Mouse (Mus musculus) right cerebral cortex, postnatal 4 days (tissue): ENCODE measurements around the gene Rps6ka5.

Experiments
- DNase-seq: peaks from one replicate; pipeline ENCODE4 v3.0.0-alpha.2; 2022

Gene Rps6ka5

DNA sequence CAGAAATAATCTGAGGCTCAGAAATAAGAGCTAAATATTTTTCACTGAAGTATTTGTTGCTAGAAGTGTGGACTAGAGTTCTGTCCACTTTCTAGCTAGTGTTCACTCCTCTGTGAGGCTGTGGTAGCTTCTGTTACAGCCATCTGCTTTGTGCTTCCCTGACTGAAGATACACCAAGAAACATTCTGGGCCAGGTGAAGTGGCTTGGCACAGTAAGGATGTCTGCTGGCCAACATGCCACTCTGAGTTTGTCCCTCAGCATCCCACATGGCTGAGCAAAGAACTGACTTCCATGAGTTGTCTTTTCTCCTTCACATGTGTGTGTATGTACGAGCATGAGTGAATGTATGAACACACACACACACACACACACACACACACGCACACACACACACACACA is 147.6 kb downstream of the Rps6ka5 start:
- no peak for DNase-seq

DNA sequence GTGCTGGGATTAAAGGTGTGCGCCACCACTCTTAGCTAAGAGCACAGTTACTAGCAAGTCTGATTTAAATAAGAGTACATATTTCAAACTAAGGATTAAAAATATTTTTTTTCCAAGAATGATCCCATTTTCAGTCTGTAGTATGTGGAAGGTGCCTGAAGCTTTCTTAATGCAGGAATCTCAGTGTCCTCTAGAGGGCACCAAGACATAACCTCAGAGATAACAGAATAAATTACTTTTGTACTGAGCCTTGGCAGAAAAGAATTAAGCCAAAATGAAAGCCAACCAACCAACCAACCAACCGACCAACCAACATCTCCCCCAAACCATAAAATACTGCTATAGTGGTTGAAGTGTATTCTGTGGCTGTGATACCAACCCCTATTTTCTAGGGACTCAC is 148.5 kb downstream of the Rps6ka5 start:
- DNase-seq = no peak

DNA sequence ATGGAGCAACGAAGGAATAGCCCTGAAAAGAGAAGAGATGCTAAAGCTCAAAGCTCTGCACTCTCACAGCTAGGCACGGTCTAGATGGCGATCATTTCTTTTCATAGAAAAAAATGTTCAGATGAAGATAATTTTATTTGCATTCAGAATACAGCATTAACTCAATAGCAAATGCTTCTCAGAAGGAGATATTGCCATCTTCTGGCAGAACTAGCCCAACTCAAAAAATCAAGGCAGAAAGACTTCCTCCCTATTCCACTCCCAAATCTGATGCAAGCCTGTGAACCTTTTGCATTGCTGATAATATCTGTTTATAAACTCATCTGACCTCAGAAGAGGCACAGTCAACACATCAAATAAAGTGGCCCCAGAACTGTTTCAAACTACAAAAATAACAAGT is 151.0 kb downstream of the Rps6ka5 start:
- no peak for DNase-seq

DNA sequence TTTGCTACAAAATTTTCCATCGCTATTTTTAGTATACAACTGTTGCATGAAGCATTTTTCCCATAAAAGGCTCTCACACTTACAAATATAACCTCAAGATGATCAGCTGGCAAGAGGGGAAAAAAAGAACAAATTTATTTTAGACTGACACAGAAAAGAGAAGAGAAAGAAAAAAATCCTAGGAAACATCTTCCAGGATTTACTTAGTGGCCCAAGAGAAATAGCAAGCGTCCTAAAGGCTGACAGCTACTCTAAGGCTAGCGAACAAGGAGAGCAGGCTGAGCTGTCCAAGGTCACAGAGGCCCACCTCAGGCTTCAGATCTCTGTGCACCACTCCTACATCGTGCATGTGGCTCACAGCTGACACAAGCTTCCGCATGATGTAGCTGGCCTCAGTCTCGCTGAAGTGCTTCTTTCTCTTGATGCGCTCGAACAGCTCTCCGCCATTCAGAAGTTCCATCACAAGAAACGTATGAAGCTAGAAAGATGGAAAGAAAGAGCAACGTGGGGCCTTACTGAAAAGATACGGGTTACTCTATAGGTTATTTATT is 156.2 kb downstream of the Rps6ka5 start:
- peak; percentile 14 for DNase-seq

- DNase-seq = no peak
Measured at GRCm38 (mm10) chr12:100568831-100569230, 158.0 kb downstream of the Rps6ka5 start.

DNA sequence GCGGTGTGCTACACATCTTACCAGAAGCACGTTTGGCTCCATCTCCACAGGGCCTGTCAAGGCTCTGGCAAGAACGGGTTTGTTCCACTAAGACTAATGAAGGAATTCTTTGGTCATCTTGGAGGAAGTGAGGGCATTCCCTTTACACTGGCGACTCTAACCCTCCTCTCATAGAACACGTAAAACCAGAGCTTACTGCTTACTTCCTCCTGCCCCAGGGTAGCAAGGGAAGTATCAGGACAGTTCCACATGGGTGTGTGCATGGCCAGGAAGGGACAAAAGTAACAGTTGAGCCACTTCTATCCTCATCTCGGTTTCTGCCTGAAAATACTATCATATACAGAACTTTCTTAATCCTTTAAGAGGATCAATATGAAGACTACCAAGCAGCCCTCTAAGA is 158.7 kb downstream of the Rps6ka5 start:
- DNase-seq = no peak

DNA sequence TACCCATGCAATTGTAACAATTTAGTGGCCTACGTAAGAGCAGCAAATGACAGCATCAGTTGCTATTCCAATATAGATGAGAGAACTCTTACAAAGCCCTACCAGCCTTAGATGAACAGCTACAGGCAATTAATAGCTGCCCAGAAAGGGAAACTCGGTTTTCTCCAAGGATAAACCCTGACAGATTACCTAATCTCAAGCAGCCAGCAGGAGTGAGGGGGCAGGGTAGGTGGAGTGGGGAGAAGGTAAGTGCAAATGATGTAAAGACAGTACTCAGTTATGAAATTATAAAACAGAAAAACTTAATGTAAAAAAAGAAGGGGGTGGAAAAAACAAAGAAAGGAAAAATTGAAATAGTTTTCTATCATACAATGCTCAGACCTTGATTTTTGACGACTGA is 159.2 kb downstream of the Rps6ka5 start:
- no peak for DNase-seq

DNA sequence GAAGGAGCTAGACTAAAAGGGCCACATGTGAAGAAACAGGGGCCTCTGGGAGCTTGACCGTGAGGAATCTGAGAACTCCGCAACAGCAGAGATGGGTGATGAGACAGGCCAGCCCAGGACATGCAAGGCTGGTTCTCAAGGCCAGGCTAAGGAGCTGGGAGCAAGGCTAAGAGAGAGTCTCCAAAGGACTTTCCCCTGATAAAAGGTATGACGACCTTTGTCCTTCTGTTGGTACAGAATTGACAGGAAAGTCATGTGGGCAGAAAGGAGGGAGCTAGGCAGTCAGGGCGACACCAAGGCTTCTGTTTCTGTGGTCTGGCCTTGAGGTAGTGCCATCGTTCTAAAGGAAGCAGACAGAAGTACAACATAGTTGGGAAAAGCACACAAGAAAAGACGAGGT is 173.1 kb downstream of the Rps6ka5 start:
- no peak for DNase-seq

- DNase-seq = no peak
Measured at GRCm38 (mm10) chr12:100551972-100552371, 174.8 kb downstream of the Rps6ka5 start.

GRCm38 (mm10) chr12:100544194-100544567 is 182.6 kb downstream of the Rps6ka5 start:
- no peak for DNase-seq

- no peak for DNase-seq
Measured at GRCm38 (mm10) chr12:100543437-100544193, 183.2 kb downstream of the Rps6ka5 start.

GRCm38 (mm10) chr12:100542494-100542893 is 184.3 kb downstream of the Rps6ka5 start:
- no peak for DNase-seq

- no peak for DNase-seq
Measured at GRCm38 (mm10) chr12:100542076-100542475, 184.7 kb downstream of the Rps6ka5 start.

- DNase-seq = no peak
Measured at GRCm38 (mm10) chr12:100539158-100539714, 187.5 kb downstream of the Rps6ka5 start.

- no peak for DNase-seq
Measured at GRCm38 (mm10) chr12:100538445-100539157, 188.2 kb downstream of the Rps6ka5 start.

GRCm38 (mm10) chr12:100537091-100537490 is 189.7 kb downstream of the Rps6ka5 start:
- no peak for DNase-seq

- no peak for DNase-seq
Measured at GRCm38 (mm10) chr12:100535028-100535427, 191.8 kb downstream of the Rps6ka5 start.

GRCm38 (mm10) chr12:100534028-100534427 is 192.8 kb downstream of the Rps6ka5 start:
- no peak for DNase-seq

DNA sequence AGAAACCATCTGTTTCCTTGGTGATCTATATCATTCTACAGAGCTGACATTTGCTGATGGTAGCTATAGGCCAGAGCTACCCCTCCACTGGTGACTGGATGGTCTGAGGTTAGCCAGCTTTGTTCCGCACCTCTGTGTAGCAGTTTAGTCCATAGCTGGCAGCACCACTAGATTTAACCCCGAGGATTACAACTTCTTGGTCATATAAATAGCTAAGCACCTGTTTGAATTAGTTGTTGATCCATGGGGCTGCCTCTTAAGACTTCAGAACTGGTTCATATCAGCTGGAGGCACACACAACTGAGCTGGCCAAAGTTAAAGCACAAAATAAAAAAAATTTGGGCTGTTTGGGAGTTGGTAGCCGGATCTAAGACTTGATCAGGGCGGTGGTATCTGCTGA is 193.6 kb downstream of the Rps6ka5 start:
- no peak for DNase-seq

DNA sequence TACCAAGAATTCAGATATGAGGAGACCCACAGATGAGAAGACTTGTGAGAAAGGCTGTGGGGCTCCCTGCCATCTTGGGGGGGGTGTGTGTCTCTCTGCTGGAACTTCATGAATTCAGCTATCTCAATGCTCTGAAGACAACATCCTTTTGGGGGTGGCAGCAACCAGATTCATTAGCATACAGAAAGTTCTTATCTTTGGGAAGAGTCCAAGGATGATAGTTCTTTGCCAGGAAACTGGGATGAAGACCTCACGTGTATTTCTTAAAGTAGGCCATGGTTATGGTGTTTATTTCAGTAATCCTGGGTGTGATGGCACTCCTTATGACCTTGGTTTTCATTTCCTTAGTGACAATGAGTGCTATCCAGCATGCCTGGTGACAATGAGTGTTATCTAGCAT is 195.0 kb downstream of the Rps6ka5 start:
- DNase-seq = no peak

DNA sequence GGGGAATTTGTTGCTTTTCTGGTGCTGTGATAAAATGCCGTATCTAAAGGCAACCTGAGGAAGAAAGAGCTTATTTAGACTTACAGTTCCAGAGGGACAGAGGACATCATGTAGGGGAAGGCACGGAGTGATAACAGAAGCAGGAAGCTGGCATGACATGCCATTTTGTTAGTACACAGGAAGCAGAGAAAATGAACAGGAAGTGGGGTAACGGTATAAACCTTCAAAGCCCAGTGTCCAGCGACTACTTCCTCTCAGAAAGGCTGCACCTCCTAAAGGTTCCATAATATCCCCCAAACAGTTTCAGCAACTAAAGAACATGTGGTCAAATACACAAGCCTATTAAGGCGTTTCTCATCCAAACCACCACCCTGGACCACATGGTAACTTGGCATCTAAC is 195.9 kb downstream of the Rps6ka5 start:
- no peak for DNase-seq

DNA sequence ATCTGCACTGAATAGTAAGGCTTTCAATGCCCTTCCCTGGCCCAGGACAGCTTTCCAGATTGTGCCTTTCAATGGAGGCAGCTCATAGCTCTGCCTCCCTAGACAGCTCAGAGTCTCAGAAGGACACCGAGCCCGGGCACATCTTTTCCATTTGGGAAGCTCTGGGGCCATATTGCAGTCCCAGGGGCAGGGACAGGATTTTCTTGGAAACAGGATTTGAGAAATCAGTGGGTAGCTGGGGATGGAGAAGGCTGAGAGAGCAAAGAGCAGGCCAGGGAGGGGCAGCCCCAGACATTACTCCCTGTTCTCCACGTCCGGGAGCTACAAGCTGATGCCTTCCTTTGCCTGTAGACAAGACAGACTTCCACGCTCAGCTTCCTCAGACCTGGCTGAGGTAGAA is 197.1 kb downstream of the Rps6ka5 start:
- no peak for DNase-seq

GRCm38 (mm10) chr12:100529172-100529571 is 197.6 kb downstream of the Rps6ka5 start:
- no peak for DNase-seq

DNA sequence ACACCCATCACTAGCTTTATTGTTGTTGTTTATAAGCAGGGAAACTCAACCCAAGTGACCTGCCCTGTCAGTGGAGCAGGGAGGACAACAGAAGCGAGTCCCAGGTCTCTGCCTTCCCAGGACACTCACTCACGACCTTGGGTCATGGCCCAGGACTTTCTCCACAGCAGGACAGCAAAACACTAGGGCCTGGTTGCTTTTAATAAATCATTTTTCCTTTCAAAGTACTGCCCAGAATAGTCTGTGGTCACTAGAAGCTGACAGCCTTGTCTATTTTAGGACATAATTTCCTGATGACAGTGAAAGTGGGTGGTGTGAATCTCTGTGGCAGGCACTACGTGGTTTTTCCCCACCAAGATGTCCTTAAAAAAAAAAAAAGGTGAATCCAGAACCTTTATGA is 198.5 kb downstream of the Rps6ka5 start:
- no peak for DNase-seq
